Mouse (Mus musculus) embryonic facial prominence, embryonic 13.5 days (tissue): ENCODE data around the gene Trim50. TPM values are rescaled to one million over a fixed set of nuclear protein-coding genes. Genes with fewer than 3 reads are reported as not detected.
"Not testable (repeated sequence)": the region's sequence is repeated elsewhere in the genome, so short reads cannot be mapped to it uniquely, and the experiment has no call there.

Experiments
- ATAC-seq: fragments of 200-750 bp; cut with Nextera tagmentation; 2 replicates; pipeline ENCODE4 v1.8.0; 2017; ENCODE audit warnings: low read depth; ENCODE audit not compliant: insufficient number of reproducible peaks, insufficient read depth, low FRiP score, low TSS enrichment
- H3K27ac ChIP-seq: fragments of 300-500 bp; sonication (generic); 2 replicates; pipeline ENCODE4 v1.5.1; 2015; ENCODE audit warnings: moderate library complexity, mild to moderate bottlenecking, inconsistent platforms
- H3K27me3 ChIP-seq: fragments of 300-500 bp; sonication (generic); 2 replicates; pipeline ENCODE4 v1.6.1; 2015; ENCODE audit warnings: mild to moderate bottlenecking, inconsistent platforms
- H3K36me3 ChIP-seq: fragments of 300-500 bp; sonication (generic); 2 replicates; pipeline ENCODE4 v1.6.1; 2015; ENCODE audit warnings: mild to moderate bottlenecking, inconsistent platforms
- H3K4me1 ChIP-seq: fragments of 300-500 bp; sonication (generic); 2 replicates; pipeline ENCODE4 v1.6.1; 2015; ENCODE audit warnings: inconsistent platforms
- H3K4me2 ChIP-seq: fragments of 300-500 bp; sonication (generic); 2 replicates; pipeline ENCODE4 v1.6.1; 2015; ENCODE audit warnings: moderate library complexity, mild to moderate bottlenecking, inconsistent platforms
- H3K4me3 ChIP-seq: fragments of 300-500 bp; sonication (generic); 2 replicates; pipeline ENCODE4 v1.5.1; 2015; ENCODE audit warnings: mild to moderate bottlenecking, inconsistent platforms
- H3K9ac ChIP-seq: fragments of 300-500 bp; sonication (generic); 2 replicates; pipeline ENCODE4 v1.6.1; 2015; ENCODE audit warnings: mild to moderate bottlenecking, inconsistent platforms
- H3K9me3 ChIP-seq: fragments of 300-500 bp; sonication (generic); 2 replicates; pipeline ENCODE4 v1.6.1; 2016; ENCODE audit warnings: inconsistent platforms
- WGBS: fragments of 180-500 bp; shearing (Covaris S2); methylation state at CpG from one replicate; pipeline ENCODE4 v1.1.7; 2015; ENCODE audit warnings: mixed read lengths; 5-methylcytosine and 5-hydroxymethylcytosine counted together
- polyA plus RNA-seq: library from polyadenylated mRNA; unstranded; fragments of >200 nt; fragmentation: Nextera tagmentation; extraction: Ambion mirVana; gene quantifications from 2 replicates; pipeline ENCODE4 v1.2.1, GENCODE M21; 2015

Gene Trim50
- polyA plus RNA-seq, 1 experiment from 2014 or later = 0.14 TPM

GRCm38 (mm10) chr5:135347511-135348011, 5.5 kb upstream of the Trim50 start:
- ATAC-seq = no peak
- no peak overlapping the region for H3K9ac ChIP-seq

GRCm38 (mm10) chr5:135349862-135350261, 3.2 kb upstream of the Trim50 start, which contains the start of gene Fkbp6:
Gene Fkbp6, minus strand, starts transcription at chr5:135350044.
- Histone ChIP-seq H3K27ac (no peak within 1 kb of the TSS), H3K9ac (no peak within 1 kb of the TSS), H3K4me3 (no peak within 1 kb of the TSS), H3K36me3 (no peaks in the 10 kb centered on the region), H3K27me3 (peaks cover 20% of the 10 kb centered on the region), H3K9me3 (peaks cover 13% of the 10 kb centered on the region), H3K4me2 (no peak within 1 kb of the TSS), H3K4me1 (no peaks in the 10 kb centered on the region)
- no peak for ATAC-seq
- WGBS = 87% methylated on average over 35 of the region's 35 CpGs

More at GRCm38 (mm10) chr5:135347511-135348011, 5.5 kb upstream of the Trim50 start:
- Histone ChIP-seq H3K36me3 (no peaks in the 10 kb centered on the region), H3K27me3 (peaks cover under 1% of the 10 kb centered on the region), H3K4me3 (no peak overlapping the region), H3K9me3 (peaks cover 13% of the 10 kb centered on the region), H3K4me2 (no peak overlapping the region), H3K27ac (no peak overlapping the region), H3K4me1 (no peaks in the 10 kb centered on the region)
- 58% methylated on average over 4 of the region's 4 CpGs for WGBS

GRCm38 (mm10) chr5:135351606-135352005, 1.5 kb upstream of the Trim50 start:
- no peak for ATAC-seq
- Histone ChIP-seq H3K9ac (no peak overlapping the region), H3K9me3 (peaks cover 13% of the 10 kb centered on the region), H3K27me3 (peaks cover 20% of the 10 kb centered on the region), H3K4me2 (no peak overlapping the region), H3K36me3 (no peaks in the 10 kb centered on the region), H3K27ac (no peak overlapping the region), H3K4me3 (no peak overlapping the region), H3K4me1 (no peaks in the 10 kb centered on the region)
- WGBS = 85% methylated on average over 13 of the region's 13 CpGs

- Histone ChIP-seq H3K27ac (no peak overlapping the region), H3K4me1 (no peaks in the 10 kb centered on the region), H3K36me3 (no peaks in the 10 kb centered on the region), H3K9me3 (peaks cover 16% of the 10 kb centered on the region), H3K4me3 (no peak overlapping the region), H3K4me2 (no peak overlapping the region), H3K9ac (no peak overlapping the region), H3K27me3 (peaks cover 20% of the 10 kb centered on the region)
- no peak for ATAC-seq
- 18% methylated on average over 20 of the region's 20 CpGs for WGBS
Measured at GRCm38 (mm10) chr5:135353564-135353963, 469 bp downstream of the Trim50 start.

GRCm38 (mm10) chr5:135356090-135356489, 3.0 kb downstream of the Trim50 start:
- Histone ChIP-seq H3K9me3 (peaks cover 6% of the 10 kb centered on the region; the same call in 1 of the 2 replicates), H3K4me2 (no peak overlapping the region), H3K36me3 (no peaks in the 10 kb centered on the region), H3K27me3 (peaks cover 20% of the 10 kb centered on the region), H3K4me3 (no peak overlapping the region), H3K4me1 (no peaks in the 10 kb centered on the region), H3K27ac (no peak overlapping the region), H3K9ac (no peak overlapping the region)
- 68% methylated on average over 1 of the region's 1 CpGs for WGBS
- no peak for ATAC-seq

GRCm38 (mm10) chr5:135357556-135357955, 4.5 kb downstream of the Trim50 start:
- H3K4me1 ChIP-seq = no peaks in the 10 kb centered on the region
- no peaks in the 10 kb centered on the region for H3K36me3 ChIP-seq
- peaks cover 19% of the 10 kb centered on the region for H3K27me3 ChIP-seq
- 0 out of 2 replicates have a peak, but pooled peaks have one; percentile 78 for ATAC-seq
- H3K9me3 ChIP-seq = peaks cover 6% of the 10 kb centered on the region; the same call in 1 of the 2 replicates
- H3K9ac ChIP-seq = no peak overlapping the region
- 90% methylated on average over 2 of the region's 2 CpGs for WGBS
- no peak overlapping the region for H3K4me3 ChIP-seq
- no peak overlapping the region for H3K27ac ChIP-seq
- no peak overlapping the region for H3K4me2 ChIP-seq

- H3K4me2 ChIP-seq = no peak overlapping the region
- 95% methylated on average over 2 of the region's 2 CpGs for WGBS
- ATAC-seq = no peak
- no peak overlapping the region for H3K27ac ChIP-seq
- H3K4me1 ChIP-seq = no peaks in the 10 kb centered on the region
- peaks cover 6% of the 10 kb centered on the region; the same call in 1 of the 2 replicates for H3K9me3 ChIP-seq
- H3K27me3 ChIP-seq = no peaks in the 10 kb centered on the region
- no peaks in the 10 kb centered on the region for H3K36me3 ChIP-seq
- H3K4me3 ChIP-seq = no peak overlapping the region
- no peak overlapping the region for H3K9ac ChIP-seq
Measured at GRCm38 (mm10) chr5:135359772-135360171, 6.7 kb downstream of the Trim50 start.

GRCm38 (mm10) chr5:135362572-135362971, 9.5 kb downstream of the Trim50 start:
- whole genome bisulfite sequencing = 84% methylated on average over 3 of the region's 3 CpGs
- Histone ChIP-seq H3K4me3 (no peak overlapping the region), H3K27me3 (no peaks in the 10 kb centered on the region), H3K9me3 (peaks cover 4% of the 10 kb centered on the region; the same call in 1 of the 2 replicates), H3K4me1 (no peaks in the 10 kb centered on the region), H3K27ac (no peak overlapping the region), H3K4me2 (no peak overlapping the region), H3K9ac (no peak overlapping the region), H3K36me3 (no peaks in the 10 kb centered on the region)
- no peak for ATAC-seq

- H3K4me1 ChIP-seq = no peaks in the 10 kb centered on the region
- no peak overlapping the region for H3K9ac ChIP-seq
- no peaks in the 10 kb centered on the region for H3K27me3 ChIP-seq
- no peaks in the 10 kb centered on the region for H3K36me3 ChIP-seq
- no peak for ATAC-seq
- H3K9me3 ChIP-seq = 0 out of 2 replicates have a peak, but pooled peaks cover 3% of the 10 kb centered on the region
- H3K27ac ChIP-seq = no peak overlapping the region
- H3K4me3 ChIP-seq = no peak overlapping the region
- H3K4me2 ChIP-seq = no peak overlapping the region
- WGBS = 28% methylated on average over 12 of the region's 12 CpGs
Measured at GRCm38 (mm10) chr5:135363540-135363939, 10.4 kb downstream of the Trim50 start.

GRCm38 (mm10) chr5:135367841-135368240, 14.7 kb downstream of the Trim50 start:
- Histone ChIP-seq H3K4me1 (peaks cover 11% of the 10 kb centered on the region), H3K4me2 (no peak overlapping the region), H3K4me3 (no peak overlapping the region), H3K27me3 (no peaks in the 10 kb centered on the region), H3K9me3 (no peaks in the 10 kb centered on the region), H3K36me3 (peaks cover 17% of the 10 kb centered on the region), H3K27ac (no peak overlapping the region), H3K9ac (no peak overlapping the region)
- 52% methylated on average over 6 of the region's 6 CpGs for WGBS
- no peak for ATAC-seq

- Histone ChIP-seq H3K9ac (no peak overlapping the region), H3K4me2 (no peak overlapping the region), H3K36me3 (peaks cover 21% of the 10 kb centered on the region), H3K27ac (no peak overlapping the region), H3K4me1 (peaks cover 11% of the 10 kb centered on the region), H3K27me3 (no peaks in the 10 kb centered on the region), H3K4me3 (no peak overlapping the region), H3K9me3 (no peaks in the 10 kb centered on the region)
- 72% methylated on average over 6 of the region's 6 CpGs for WGBS
- ATAC-seq = no peak
Measured at GRCm38 (mm10) chr5:135368312-135368711, 15.2 kb downstream of the Trim50 start.

- not testable (repeated sequence) for H3K27me3 ChIP-seq, ATAC-seq, H3K9me3 ChIP-seq
- Histone ChIP-seq H3K4me3 (peak overlapping the region; percentile 99), H3K9ac (peak overlapping the region; percentile 94), H3K4me2 (peak overlapping the region; percentile 84), H3K4me1 (peaks cover 11% of the 10 kb centered on the region), H3K36me3 (peaks cover 29% of the 10 kb centered on the region), H3K27ac (peak overlapping the region; percentile 81)
- 59% methylated on average over 9 of the region's 9 CpGs for WGBS
Measured at GRCm38 (mm10) chr5:135369196-135369595, 16.1 kb downstream of the Trim50 start.
